In the genomic region with DNA sequence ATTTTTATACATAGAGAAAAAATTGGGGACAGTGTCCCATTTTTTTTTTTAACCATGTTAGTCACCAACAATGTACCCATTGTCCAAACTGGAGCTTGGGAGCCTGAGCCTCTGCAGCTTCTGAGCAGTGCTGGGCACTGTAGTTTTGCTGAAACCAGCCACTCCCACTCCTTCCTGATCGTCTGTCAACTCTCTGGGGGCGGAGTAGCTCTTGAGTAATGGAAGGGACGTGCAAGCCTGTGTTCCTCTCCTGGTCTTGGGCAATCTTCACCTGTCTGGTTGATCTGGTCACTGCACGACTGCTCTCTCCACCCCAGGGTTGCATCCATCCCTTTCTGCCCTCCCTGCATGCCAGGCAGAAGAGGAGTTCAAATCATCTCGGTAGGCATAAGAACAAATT, we compare ENCODE assay signal across 12 mouse cellular contexts. TPM values are rescaled to one million over a fixed set of nuclear protein-coding genes. Genes with fewer than 3 reads are reported as not detected.
A peak's percentile ranks its signal among the peaks of the same experiment; 100 is the strongest.
DNase-seq lines count a peak whose midpoint lies in the region; ATAC-seq and TF ChIP-seq lines count a peak whose summit lies in the region.
"Had no signal": no experiment of that assay in that cellular context is flagged by ENCODE, and none has a peak within 500 bp of the region (broad histone marks: within the 10 kb centered on the region; RNA-seq: fewer than 3 reads in every experiment).

No protein-coding gene starts in this region.

- WGBS in lung, embryonic 14.5 days, result 29% methylated on average over 5 of the region's 5 CpGs
- 19% methylated on average over 5 of the region's 5 CpGs for WGBS in liver, embryonic 14.5 days (ENCODE audit: insufficient replicate concordance)
- WGBS in thymus, adult 2 months, result 46% methylated on average over 5 of the region's 5 CpGs

- no peak overlapping the region for H3K9ac ChIP-seq in lung, embryonic 14.5 days
- H3K9ac ChIP-seq in liver, embryonic 14.5 days (replicated peaks), result no peak overlapping the region
- H3K9ac ChIP-seq: embryonic facial prominence, embryonic 15.5 days had no signal

- no peaks in the 10 kb centered on the region for H3K36me3 ChIP-seq in lung, embryonic 14.5 days (ENCODE audit: insufficient read depth)
- H3K36me3 ChIP-seq in liver, embryonic 14.5 days (replicated peaks; ENCODE audit: control insufficient read depth, insufficient read depth, low read depth), result no peaks in the 10 kb centered on the region
- no peaks in the 10 kb centered on the region for H3K36me3 ChIP-seq in thymus, adult 2 months (ENCODE audit: control insufficient read depth, insufficient read depth, low read length)
- H3K36me3 ChIP-seq: embryonic facial prominence, embryonic 15.5 days had no signal

- ATAC-seq in lung, embryonic 14.5 days (ENCODE audit: insufficient read depth), result no peak
- ATAC-seq in common myeloid progenitor, adult 5-6 weeks (replicated peaks; ENCODE audit: low read depth, poor library complexity, severe bottlenecking), result peak; percentile 87
- peak; percentile 78 for ATAC-seq in liver, embryonic 14.5 days (ENCODE audit: insufficient read depth)
- peak; percentile 67; the same call in 1 of the 2 replicates for ATAC-seq in neutrophil, adult 5-6 weeks (ENCODE audit: extremely low read depth, insufficient number of reproducible peaks, low FRiP score, poor library complexity, severe bottlenecking)

- TF ChIP-seq POLR2A in thymus, adult 2 months (IDR thresholded peaks at IDR 0.05; ENCODE audit: control insufficient read depth, extremely low read depth, insufficient read depth, low read length, poor library complexity), result no peak

- no peak overlapping the region for H3K27ac ChIP-seq in lung, embryonic 14.5 days (ENCODE audit: low read depth)
- no peak overlapping the region for H3K27ac ChIP-seq in liver, embryonic 14.5 days
- H3K27ac ChIP-seq in thymus, adult 2 months (ENCODE audit: control insufficient read depth, insufficient read depth, low read length), result no peak overlapping the region
- H3K27ac ChIP-seq: embryonic facial prominence, embryonic 15.5 days had no signal

- peak; percentile 2 for DNase-seq in lung, embryonic 14.5 days
- no peak for DNase-seq in lung, postnatal 14 days
- no peak for DNase-seq in liver, embryonic 14.5 days (ENCODE audit: low read depth in 3 of 3, low spot score in 3 of 3)
- DNase-seq in heart, adult 11 months, result no peak
- DNase-seq in thymus, adult 2 months, result no peak
- no peak for DNase-seq in layer of hippocampus, postnatal 10 days (ENCODE audit: low spot score in 2 of 2)
- DNase-seq: cerebellum, postnatal 10 days; thymus, postnatal 14 days had no signal

- no peaks in the 10 kb centered on the region for H3K4me1 ChIP-seq in lung, embryonic 14.5 days (ENCODE audit: insufficient read depth)
- peaks cover 0 to 3% of the 10 kb centered on the region in 2 experiments; a peak in 1 of 4 replicates for H3K4me1 ChIP-seq in liver, embryonic 14.5 days (replicated peaks; ENCODE audit: control insufficient read depth in 2 of 2, insufficient read depth in 2 of 2, low read length in 1 of 2)
- no peaks in the 10 kb centered on the region for H3K4me1 ChIP-seq in thymus, adult 2 months (replicated peaks; ENCODE audit: control insufficient read depth, insufficient read depth, low read length)
- H3K4me1 ChIP-seq: embryonic facial prominence, embryonic 15.5 days had no signal

- TF ChIP-seq CTCF in lung, embryonic 14.5 days (IDR thresholded peaks at IDR 0.05; ENCODE audit: low read depth), result no peak
- TF ChIP-seq CTCF in liver, embryonic 14.5 days (IDR thresholded peaks at IDR 0.05; ENCODE audit: low read depth), result no peak
- no peak for TF ChIP-seq CTCF in thymus, adult 2 months (IDR thresholded peaks at IDR 0.05; ENCODE audit: borderline replicate concordance, control insufficient read depth, extremely low read depth, insufficient read depth, low read length, poor library complexity)

- no peak overlapping the region for H3K4me2 ChIP-seq in lung, embryonic 14.5 days
- H3K4me2 ChIP-seq in liver, embryonic 14.5 days (ENCODE audit: low read depth), result no peak overlapping the region
- H3K4me2 ChIP-seq: embryonic facial prominence, embryonic 15.5 days had no signal

- no peak overlapping the region for H3K4me3 ChIP-seq in lung, embryonic 14.5 days (ENCODE audit: low read depth, low read length)
- H3K4me3 ChIP-seq in liver, embryonic 14.5 days (ENCODE audit: insufficient read depth in 1 of 2, low read depth in 2 of 2, low read length in 2 of 2), result no peak overlapping the region
- no peak overlapping the region for H3K4me3 ChIP-seq in thymus, adult 2 months (ENCODE audit: control insufficient read depth, insufficient read depth, low read length)
- H3K4me3 ChIP-seq: embryonic facial prominence, embryonic 15.5 days; myocyte had no signal

- H3K27me3 ChIP-seq in lung, embryonic 14.5 days (ENCODE audit: insufficient read depth, low read length), result no peaks in the 10 kb centered on the region
- no peaks in the 10 kb centered on the region for H3K27me3 ChIP-seq in liver, embryonic 14.5 days (ENCODE audit: control insufficient read depth, insufficient read depth, low read length)
- no peaks in the 10 kb centered on the region for H3K27me3 ChIP-seq in thymus, adult 2 months (ENCODE audit: control insufficient read depth, insufficient read depth, low read length)
- H3K27me3 ChIP-seq: embryonic facial prominence, embryonic 15.5 days had no signal

- no peaks in the 10 kb centered on the region for H3K9me3 ChIP-seq in lung, embryonic 14.5 days (ENCODE audit: low read depth, low read length)
- H3K9me3 ChIP-seq in liver, embryonic 14.5 days (ENCODE audit: control insufficient read depth, low read length), result no peaks in the 10 kb centered on the region
- H3K9me3 ChIP-seq: embryonic facial prominence, embryonic 15.5 days had no signal

- TF ChIP-seq EP300 in liver, embryonic 14.5 days (IDR thresholded peaks at IDR 0.05; ENCODE audit: low read depth), result no peak

RNA-seq across cellular contexts. Expression of a gene that starts 21.0 kb away (rescaled TPM):
- 0.62 and 0.93 TPM in 2 replicates for polyA plus RNA-seq in lung, embryonic 14.5 days (2014; fragmentation: Nextera tagmentation; extraction: Ambion mirVana)
- 0.05 and 0.97 TPM in 2 replicates for total RNA-seq in common myeloid progenitor, adult 5-6 weeks (2017)
- 0.28 and 0.51 TPM in 2 replicates for polyA plus RNA-seq in liver, embryonic 14.5 days (2012; rRNA removed)
- 0.57 and 1.4 TPM in 2 replicates for polyA plus RNA-seq in liver, embryonic 14.5 days (2014; fragmentation: Nextera tagmentation; extraction: Ambion mirVana)
- 124 and 136 TPM in 2 replicates for total RNA-seq in neutrophil, adult 5-6 weeks (2017)
- polyA plus RNA-seq in thymus, adult 2 months (2012; rRNA removed), result 0.87 and 1.3 TPM in 2 replicates
- total RNA-seq in layer of hippocampus, postnatal 10 days (2021), result 1 to 10 TPM; 1.3 to 1.4 TPM
- polyA plus RNA-seq: myocyte had no signal

RNA-seq across cellular contexts. Expression of a gene that starts 22.9 kb away (rescaled TPM):
- 302 and 304 TPM in 2 replicates for polyA plus RNA-seq in lung, embryonic 14.5 days (2014; fragmentation: Nextera tagmentation; extraction: Ambion mirVana)
- 203 and 235 TPM in 2 replicates for total RNA-seq in common myeloid progenitor, adult 5-6 weeks (2017)
- polyA plus RNA-seq in liver, embryonic 14.5 days (2012; rRNA removed), result 99.2 and 148 TPM in 2 replicates
- 133 and 153 TPM in 2 replicates for polyA plus RNA-seq in liver, embryonic 14.5 days (2014; fragmentation: Nextera tagmentation; extraction: Ambion mirVana)
- 108 and 109 TPM in 2 replicates for total RNA-seq in neutrophil, adult 5-6 weeks (2017)
- polyA plus RNA-seq in thymus, adult 2 months (2012; rRNA removed), result 115 and 117 TPM in 2 replicates
- 100 to 1,000 TPM; 310 to 357 TPM for total RNA-seq in layer of hippocampus, postnatal 10 days (2021)

RNA-seq across cellular contexts. Expression of a gene that starts 57.0 kb away (rescaled TPM):
- polyA plus RNA-seq in lung, embryonic 14.5 days (2014; fragmentation: Nextera tagmentation; extraction: Ambion mirVana), result 12.8 and 14.8 TPM in 2 replicates
- total RNA-seq in common myeloid progenitor, adult 5-6 weeks (2017), result 8.5 and 9.4 TPM in 2 replicates
- polyA plus RNA-seq in liver, embryonic 14.5 days (2012; rRNA removed), result 2.7 and 3.3 TPM in 2 replicates
- 7.5 and 8.1 TPM in 2 replicates for polyA plus RNA-seq in liver, embryonic 14.5 days (2014; fragmentation: Nextera tagmentation; extraction: Ambion mirVana)
- total RNA-seq in neutrophil, adult 5-6 weeks (2017), result 4.3 and 6.6 TPM in 2 replicates
- polyA plus RNA-seq in thymus, adult 2 months (2012; rRNA removed), result 4.4 and 5.5 TPM in 2 replicates
- total RNA-seq in layer of hippocampus, postnatal 10 days (2021), result 10 to 100 TPM; 30.0 to 31.4 TPM

Comparison
In these comparisons a context has a peak if more than half of its experiments do, and no peak if none do; other contexts are left out.
1. RNA of a gene that starts 21.0 kb away (total RNA-seq): 124 to 136 TPM in neutrophil, adult 5-6 weeks; 1.3 to 1.4 TPM in layer of hippocampus, postnatal 10 days and 0.05 to 0.97 TPM in common myeloid progenitor, adult 5-6 weeks; every median in the first group is over 10 times any median in the second.